Mouse (Mus musculus): ENCODE data around the gene Tdrd7.
A peak's percentile ranks its signal among the peaks of the same experiment; 100 is the strongest.

The Tdrd7 gene

GRCm38 (mm10) chr4:45964771-45965439 is at the start of gene Tdrd7:
Tdrd7 (plus strand) TSS chr4:45965334.
- DNase-seq: no peak

GRCm38 (mm10) chr4:45917091-45917490 is 48.0 kb upstream of the Tdrd7 start:
- DNase-seq: no peak

- DNase-seq: no peak
These were observed 43.3 kb upstream of the Tdrd7 start for GRCm38 (mm10) chr4:45921663-45922435.

GRCm38 (mm10) chr4:45924011-45924410 is 41.1 kb upstream of the Tdrd7 start:
- DNase-seq: no peak

GRCm38 (mm10) chr4:45928561-45928960 is 36.6 kb upstream of the Tdrd7 start:
- no peak for DNase-seq

GRCm38 (mm10) chr4:45941628-45942044 is 23.5 kb upstream of the Tdrd7 start:
- peak; percentile 33 to 41 for DNase-seq

GRCm38 (mm10) chr4:45947729-45948128 is 17.4 kb upstream of the Tdrd7 start:
- no peak for DNase-seq

GRCm38 (mm10) chr4:45949109-45949848 is 15.9 kb upstream of the Tdrd7 start:
- DNase-seq: no peak

GRCm38 (mm10) chr4:45951830-45952229 is 13.3 kb upstream of the Tdrd7 start:
- DNase-seq: no peak

GRCm38 (mm10) chr4:45953025-45953919 is 11.9 kb upstream of the Tdrd7 start:
- no peak for DNase-seq

GRCm38 (mm10) chr4:45955235-45955634 is 9.9 kb upstream of the Tdrd7 start:
- no peak for DNase-seq

- DNase-seq: no peak
These were observed 9.0 kb upstream of the Tdrd7 start for GRCm38 (mm10) chr4:45956131-45956530.

- DNase-seq: no peak
These were observed 8.4 kb upstream of the Tdrd7 start for GRCm38 (mm10) chr4:45956706-45957105.

GRCm38 (mm10) chr4:45965737-45966447 is 758 bp downstream of the Tdrd7 start:
- DNase-seq: no peak

GRCm38 (mm10) chr4:45966716-45967115 is 1.6 kb downstream of the Tdrd7 start:
- DNase-seq: no peak

GRCm38 (mm10) chr4:45967479-45968341 is 2.6 kb downstream of the Tdrd7 start:
- no peak for DNase-seq

GRCm38 (mm10) chr4:45969051-45969450 is 3.9 kb downstream of the Tdrd7 start:
- no peak for DNase-seq

GRCm38 (mm10) chr4:45970048-45970560 is 5.0 kb downstream of the Tdrd7 start:
- DNase-seq: no peak

- DNase-seq: peak; percentile 99 to 100
These were observed 6.8 kb downstream of the Tdrd7 start for GRCm38 (mm10) chr4:45971806-45972447.

GRCm38 (mm10) chr4:45972448-45972854 is 7.3 kb downstream of the Tdrd7 start:
- DNase-seq: no peak
